Mouse (Mus musculus): Measurements from ENCODE around the gene Nek7. TPM values are rescaled to one million over a fixed set of nuclear protein-coding genes. Genes with fewer than 3 reads are reported as not detected.
A peak's percentile ranks its signal among the peaks of the same experiment; 100 is the strongest.

The Nek7 gene
- polyA plus RNA-seq, 1 experiment = 25.2 TPM

GRCm38 (mm10) chr1:138560733-138561132 lies 59.2 kb downstream of the Nek7 start:
- Histone ChIP-seq H3K4me1 (ENCODE audit: control insufficient read depth, insufficient read depth, low read length) (no peaks in the 10 kb centered on the region), H3K27ac (ENCODE audit: insufficient read depth, low read length) (no peak overlapping the region), H3K4me3 (ENCODE audit: insufficient read depth, low read length) (no peak overlapping the region)
- TF ChIP-seq POLR2A (IDR thresholded peaks at IDR 0.05; ENCODE audit: extremely low read depth, insufficient read depth, low read length) = no peak
- TF ChIP-seq CTCF (IDR thresholded peaks at IDR 0.05; ENCODE audit: extremely low read depth, insufficient read depth, low read length) = no peak

- TF ChIP-seq CTCF (IDR thresholded peaks at IDR 0.05; ENCODE audit: extremely low read depth, insufficient read depth, low read length) (no peak), POLR2A (IDR thresholded peaks at IDR 0.05; ENCODE audit: extremely low read depth, insufficient read depth, low read length) (no peak)
- H3K4me1 ChIP-seq (ENCODE audit: control insufficient read depth, insufficient read depth, low read length) = no peaks in the 10 kb centered on the region
- H3K4me3 ChIP-seq (ENCODE audit: insufficient read depth, low read length) = no peak overlapping the region
- no peak overlapping the region for H3K27ac ChIP-seq (ENCODE audit: insufficient read depth, low read length)
Measured at GRCm38 (mm10) chr1:138559213-138560101, 60.5 kb downstream of the Nek7 start.

- Histone ChIP-seq H3K27ac (ENCODE audit: insufficient read depth, low read length) (no peak overlapping the region), H3K4me3 (ENCODE audit: insufficient read depth, low read length) (no peak overlapping the region), H3K4me1 (ENCODE audit: control insufficient read depth, insufficient read depth, low read length) (no peaks in the 10 kb centered on the region)
- peak; percentile 30; the same call in 1 of the 2 replicates for TF ChIP-seq CTCF (IDR thresholded peaks at IDR 0.05; ENCODE audit: extremely low read depth, insufficient read depth, low read length)
- no peak for TF ChIP-seq POLR2A (IDR thresholded peaks at IDR 0.05; ENCODE audit: extremely low read depth, insufficient read depth, low read length)
Measured at GRCm38 (mm10) chr1:138558342-138558741, 61.6 kb downstream of the Nek7 start.

GRCm38 (mm10) chr1:138554926-138555325 lies 65.0 kb downstream of the Nek7 start:
- H3K27ac ChIP-seq (ENCODE audit: insufficient read depth, low read length) = no peak overlapping the region
- no peak for TF ChIP-seq POLR2A (IDR thresholded peaks at IDR 0.05; ENCODE audit: extremely low read depth, insufficient read depth, low read length)
- TF ChIP-seq CTCF (IDR thresholded peaks at IDR 0.05; ENCODE audit: extremely low read depth, insufficient read depth, low read length) = no peak
- no peaks in the 10 kb centered on the region for H3K4me1 ChIP-seq (ENCODE audit: control insufficient read depth, insufficient read depth, low read length)
- H3K4me3 ChIP-seq (ENCODE audit: insufficient read depth, low read length) = no peak overlapping the region

- H3K4me1 ChIP-seq (ENCODE audit: control insufficient read depth, insufficient read depth, low read length) = no peaks in the 10 kb centered on the region
- H3K4me3 ChIP-seq (ENCODE audit: insufficient read depth, low read length) = no peak overlapping the region
- TF ChIP-seq POLR2A (IDR thresholded peaks at IDR 0.05; ENCODE audit: extremely low read depth, insufficient read depth, low read length) (no peak), CTCF (IDR thresholded peaks at IDR 0.05; ENCODE audit: extremely low read depth, insufficient read depth, low read length) (no peak)
- no peak overlapping the region for H3K27ac ChIP-seq (ENCODE audit: insufficient read depth, low read length)
Measured at GRCm38 (mm10) chr1:138550184-138550583, 69.8 kb downstream of the Nek7 start.

- no peak overlapping the region for H3K4me3 ChIP-seq (ENCODE audit: insufficient read depth, low read length)
- TF ChIP-seq CTCF (IDR thresholded peaks at IDR 0.05; ENCODE audit: extremely low read depth, insufficient read depth, low read length) (no peak), POLR2A (IDR thresholded peaks at IDR 0.05; ENCODE audit: extremely low read depth, insufficient read depth, low read length) (no peak)
- no peaks in the 10 kb centered on the region for H3K4me1 ChIP-seq (ENCODE audit: control insufficient read depth, insufficient read depth, low read length)
- no peak overlapping the region for H3K27ac ChIP-seq (ENCODE audit: insufficient read depth, low read length)
Measured at GRCm38 (mm10) chr1:138542170-138542515, 77.8 kb downstream of the Nek7 start.

GRCm38 (mm10) chr1:138541495-138542169 lies 78.3 kb downstream of the Nek7 start:
- Histone ChIP-seq H3K4me3 (ENCODE audit: insufficient read depth, low read length) (no peak overlapping the region), H3K4me1 (ENCODE audit: control insufficient read depth, insufficient read depth, low read length) (no peaks in the 10 kb centered on the region), H3K27ac (ENCODE audit: insufficient read depth, low read length) (no peak overlapping the region)
- TF ChIP-seq CTCF (IDR thresholded peaks at IDR 0.05; ENCODE audit: extremely low read depth, insufficient read depth, low read length) (no peak), POLR2A (IDR thresholded peaks at IDR 0.05; ENCODE audit: extremely low read depth, insufficient read depth, low read length) (no peak)

- Histone ChIP-seq H3K4me1 (ENCODE audit: control insufficient read depth, insufficient read depth, low read length) (no peaks in the 10 kb centered on the region), H3K4me3 (ENCODE audit: insufficient read depth, low read length) (no peak overlapping the region), H3K27ac (ENCODE audit: insufficient read depth, low read length) (no peak overlapping the region)
- TF ChIP-seq CTCF (IDR thresholded peaks at IDR 0.05; ENCODE audit: extremely low read depth, insufficient read depth, low read length) (no peak), POLR2A (IDR thresholded peaks at IDR 0.05; ENCODE audit: extremely low read depth, insufficient read depth, low read length) (no peak)
Measured at GRCm38 (mm10) chr1:138539713-138540112, 80.2 kb downstream of the Nek7 start.

- H3K4me1 ChIP-seq (ENCODE audit: control insufficient read depth, insufficient read depth, low read length) = no peaks in the 10 kb centered on the region
- no peak overlapping the region for H3K27ac ChIP-seq (ENCODE audit: insufficient read depth, low read length)
- no peak overlapping the region for H3K4me3 ChIP-seq (ENCODE audit: insufficient read depth, low read length)
- TF ChIP-seq POLR2A (IDR thresholded peaks at IDR 0.05; ENCODE audit: extremely low read depth, insufficient read depth, low read length) = no peak
- no peak for TF ChIP-seq CTCF (IDR thresholded peaks at IDR 0.05; ENCODE audit: extremely low read depth, insufficient read depth, low read length)
Measured at GRCm38 (mm10) chr1:138538217-138538616, 81.7 kb downstream of the Nek7 start.

All from cortical plate, adult 2 months (tissue).